Mouse (Mus musculus) megakaryocyte, embryonic 14.5 days (primary cell): ENCODE data around the gene Sertad1.

ENCODE experiments used
- FLI1 ChIP-seq: IDR thresholded peaks from 2 replicates; pipeline ENCODE4 v1.6.1; 2012; ENCODE audit warnings: low read length, inconsistent platforms, mixed read lengths
- GATA1 ChIP-seq: IDR thresholded peaks from 3 replicates; pipeline ENCODE4 v1.6.1; 2012; ENCODE audit warnings: mixed read lengths, low read length, inconsistent platforms, borderline replicate concordance

GRCm38 (mm10) chr7:27446051-27446450 lies 40.7 kb upstream of the Sertad1 start:
- no peak for TF ChIP-seq GATA1
- no peak for TF ChIP-seq FLI1
